Mouse (Mus musculus) erythroblast, adult 5-6 weeks (primary cell): ENCODE data around the gene Map7d1. TPM values are rescaled to one million over a fixed set of nuclear protein-coding genes. Genes with fewer than 3 reads are reported as not detected.

Source experiments
- ATAC-seq: replicated peaks from 2 replicates; pipeline ENCODE4 v1.8.0; 2016; ENCODE audit warnings: moderate number of reproducible peaks, mild to moderate bottlenecking, moderate TSS enrichment, inconsistent platforms; ENCODE audit not compliant: poor library complexity, low FRiP score, severe bottlenecking
- total RNA-seq, 2 experiments: library from RNA; stranded (forward) in 1 of 2; stranded (reverse) in 1 of 2; fragments of 150-400 nt in 1 of 2; fragments of 200-764, 138-1000 nt in 1 of 2; gene quantifications; 2 replicates each; pipeline versions ENCODE4 v1.2.3 to v1.2.4; 2015 to 2017; ENCODE audit warnings: low replicate concordance in 2 of 2

Gene Map7d1
- total RNA-seq (2015; ENCODE audit: low replicate concordance) (3.3 and 7.3 TPM in 2 replicates), total RNA-seq (2017; ENCODE audit: low replicate concordance) (7.7 and 17.0 TPM in 2 replicates)

GRCm38 (mm10) chr4:126256131-126256791 is at the start of gene Map7d1:
TSS of gene Map7d1 (minus strand) at chr4:126256343.
- peak; percentile 72 for ATAC-seq

GRCm38 (mm10) chr4:126305428-126305827 is 49.3 kb upstream of the Map7d1 start:
- ATAC-seq = no peak

DNA sequence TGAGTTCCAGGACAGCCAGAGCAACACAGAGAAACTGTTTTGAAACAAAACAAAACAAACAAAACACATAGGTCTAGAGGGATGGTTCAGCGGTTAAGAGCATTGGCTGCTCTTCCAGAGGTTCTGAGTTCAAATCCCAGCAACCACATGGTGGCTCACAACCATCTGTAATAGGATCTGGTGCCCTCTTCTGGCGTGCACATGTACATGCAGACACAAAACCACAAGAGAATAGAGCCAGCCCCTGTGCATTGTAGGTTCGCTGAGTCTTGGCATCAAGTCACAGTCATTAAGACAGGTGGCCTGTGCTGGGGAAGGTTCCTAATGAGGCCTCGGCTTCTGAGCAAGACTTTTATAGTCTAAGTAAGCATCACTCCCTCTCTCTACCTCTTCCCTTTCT is 47.7 kb upstream of the Map7d1 start:
- no peak for ATAC-seq

DNA sequence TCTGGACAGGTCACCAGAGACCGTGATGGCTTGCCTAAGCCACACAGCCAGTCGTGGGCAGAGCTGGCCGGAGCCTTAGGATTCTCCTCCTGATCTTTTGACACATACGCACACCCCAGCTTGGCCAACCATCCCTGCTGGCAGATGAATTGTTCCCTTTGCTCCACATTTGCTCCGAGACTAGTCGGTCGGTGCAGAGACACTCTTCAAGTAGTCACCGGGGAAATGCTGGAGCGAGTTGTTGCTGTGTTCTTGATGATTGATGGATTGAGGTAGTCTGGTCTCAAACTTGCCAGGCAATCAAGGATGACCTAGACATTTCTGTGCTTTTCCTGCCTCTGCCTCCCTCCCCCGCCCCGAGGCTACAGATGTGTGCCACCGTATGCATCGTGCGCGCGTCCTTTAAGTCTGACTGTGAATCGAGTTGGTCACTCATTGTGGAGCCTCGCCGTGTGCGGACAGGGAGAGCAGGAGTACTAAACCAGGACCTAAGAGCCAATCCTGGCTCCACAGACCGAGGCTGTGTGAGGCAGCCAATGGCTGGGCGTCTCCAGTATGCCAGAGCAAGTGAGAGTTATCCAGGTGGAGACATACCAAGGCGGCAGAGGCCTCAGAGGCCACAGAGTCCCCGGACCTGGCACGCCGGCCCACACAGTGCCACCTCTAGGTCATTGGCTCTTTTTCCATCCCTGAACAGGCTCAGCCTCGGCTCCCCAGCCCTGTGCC is 45.6 kb upstream of the Map7d1 start:
- 0 out of 2 replicates have a peak, but pooled peaks have one; percentile 31 for ATAC-seq

DNA sequence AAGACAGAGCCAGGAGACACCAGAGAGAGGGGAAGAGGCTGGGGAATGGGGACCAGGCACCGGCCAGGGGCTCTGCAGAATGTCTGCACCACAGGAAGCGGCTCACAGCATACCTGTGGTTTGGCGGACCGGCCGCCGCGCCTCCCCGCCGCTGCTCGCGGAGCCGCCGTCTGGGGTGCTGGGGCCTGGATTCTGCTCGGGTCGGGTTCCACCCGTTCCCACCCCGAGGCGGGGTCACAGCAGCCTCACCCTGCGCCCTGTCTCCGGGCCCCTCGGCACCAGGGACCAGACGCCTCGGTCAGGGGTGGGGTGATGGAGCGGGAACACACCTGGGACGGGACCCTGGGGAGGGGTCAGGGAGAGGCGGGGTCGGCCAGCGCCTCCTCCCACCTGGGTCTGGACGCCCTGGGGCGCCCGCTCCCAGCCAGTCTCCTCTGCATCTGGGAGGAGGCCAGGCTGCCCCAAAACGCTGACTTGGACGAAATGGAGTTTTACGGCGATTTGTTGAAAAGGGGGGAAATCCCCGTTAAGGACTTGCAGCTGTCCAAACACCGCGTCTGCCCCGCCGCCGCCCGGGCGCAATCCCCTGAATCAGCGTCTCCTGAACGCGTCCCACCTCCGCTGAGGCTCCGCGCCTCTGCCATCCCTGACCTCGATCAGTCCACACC is 44.9 kb upstream of the Map7d1 start:
- ATAC-seq = no peak

DNA sequence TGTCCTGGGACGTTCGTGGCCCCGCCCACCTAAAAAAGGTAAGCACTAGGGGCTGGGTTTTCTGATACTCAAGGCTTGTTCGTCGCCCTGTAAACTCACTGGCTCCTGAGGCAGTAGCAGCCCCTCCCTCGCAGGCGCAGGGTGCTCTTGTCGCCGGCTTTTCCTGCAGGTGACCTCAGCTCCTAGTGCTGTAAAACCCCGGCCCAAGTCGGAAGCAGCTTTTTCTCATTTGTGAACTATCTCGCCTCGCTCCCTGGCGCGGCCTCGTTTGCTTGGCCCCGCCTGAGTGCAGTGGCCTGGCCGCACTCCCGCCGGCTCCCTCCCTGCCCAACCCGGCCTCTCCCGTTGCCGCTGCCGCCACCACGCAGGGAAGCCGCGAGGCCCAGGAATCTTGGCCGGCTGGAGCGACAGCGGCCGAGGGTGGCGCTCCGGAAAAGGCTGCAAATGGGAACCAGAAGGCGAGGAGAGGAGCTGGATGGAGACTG is 40.5 kb upstream of the Map7d1 start:
- ATAC-seq = no peak

- no peak for ATAC-seq
Observed at GRCm38 (mm10) chr4:126295937-126296336, 39.8 kb upstream of the Map7d1 start.

GRCm38 (mm10) chr4:126295152-126295551 is 39.0 kb upstream of the Map7d1 start:
- ATAC-seq = no peak

DNA sequence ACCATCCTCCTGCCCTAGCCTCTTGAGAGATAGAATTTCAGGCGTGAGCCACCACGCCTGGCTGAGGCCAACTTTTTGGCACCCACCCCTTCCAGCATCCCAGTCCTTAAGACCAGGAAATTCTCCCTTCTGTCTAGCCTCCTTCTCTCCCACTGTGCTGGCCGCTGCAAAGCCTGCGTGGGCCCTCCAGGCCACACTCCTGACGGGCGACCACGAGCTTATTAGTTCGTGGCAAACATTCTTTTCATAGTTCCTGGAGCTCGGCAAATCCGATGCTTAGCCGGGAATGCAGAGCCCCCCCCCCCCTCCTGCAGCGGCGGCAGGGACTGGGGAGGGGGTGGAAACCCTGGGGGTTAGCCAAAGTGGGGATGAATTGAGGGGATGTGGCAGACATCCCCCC is 35.1 kb upstream of the Map7d1 start:
- no peak for ATAC-seq

DNA sequence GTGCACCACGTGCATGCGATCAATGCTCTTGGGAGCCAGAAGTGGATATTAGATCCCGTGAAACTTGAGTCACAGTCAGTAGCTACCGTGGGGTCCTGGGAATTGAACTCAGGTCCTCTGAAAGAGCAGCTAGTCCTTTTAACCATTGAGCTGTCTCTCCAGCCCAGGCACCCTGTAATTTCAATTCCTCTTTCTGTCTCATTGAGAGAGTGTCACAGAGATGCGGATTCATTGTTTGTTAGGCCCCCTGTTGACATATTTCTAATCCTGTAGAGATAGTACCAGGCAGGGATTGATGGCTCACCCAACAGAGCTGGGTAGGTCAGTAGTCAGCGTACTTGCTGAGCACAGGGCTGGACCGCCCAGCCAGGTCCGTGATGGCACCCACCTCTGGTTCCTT is 34.2 kb upstream of the Map7d1 start:
- ATAC-seq = no peak

DNA sequence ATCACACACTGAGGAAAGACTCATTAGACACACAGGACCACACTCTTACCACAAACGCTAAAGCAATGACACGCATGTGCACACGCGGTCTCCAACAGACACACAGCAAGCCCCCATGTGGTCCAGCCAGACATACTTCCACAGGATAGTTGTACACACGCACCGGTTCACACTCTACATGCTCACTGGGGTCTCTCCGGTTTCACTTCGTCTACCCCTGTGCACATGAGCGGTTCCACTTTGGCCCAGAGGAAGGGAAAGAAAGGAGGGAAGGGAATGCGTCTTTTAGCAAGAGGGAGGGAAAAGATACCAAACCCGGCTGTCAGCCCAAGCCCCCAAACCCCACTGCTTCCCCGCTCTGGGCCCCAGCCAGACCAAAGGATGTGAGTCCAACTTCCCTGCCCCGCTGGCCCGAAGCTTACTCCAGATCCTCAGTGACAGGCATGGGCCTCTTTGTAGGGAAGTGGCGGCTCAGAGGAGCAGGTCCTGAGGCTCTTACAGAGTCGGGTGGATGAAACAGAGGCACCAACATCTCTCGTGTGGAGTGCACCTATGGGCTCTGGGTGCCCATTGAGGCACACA is 32.0 kb upstream of the Map7d1 start:
- no peak for ATAC-seq

DNA sequence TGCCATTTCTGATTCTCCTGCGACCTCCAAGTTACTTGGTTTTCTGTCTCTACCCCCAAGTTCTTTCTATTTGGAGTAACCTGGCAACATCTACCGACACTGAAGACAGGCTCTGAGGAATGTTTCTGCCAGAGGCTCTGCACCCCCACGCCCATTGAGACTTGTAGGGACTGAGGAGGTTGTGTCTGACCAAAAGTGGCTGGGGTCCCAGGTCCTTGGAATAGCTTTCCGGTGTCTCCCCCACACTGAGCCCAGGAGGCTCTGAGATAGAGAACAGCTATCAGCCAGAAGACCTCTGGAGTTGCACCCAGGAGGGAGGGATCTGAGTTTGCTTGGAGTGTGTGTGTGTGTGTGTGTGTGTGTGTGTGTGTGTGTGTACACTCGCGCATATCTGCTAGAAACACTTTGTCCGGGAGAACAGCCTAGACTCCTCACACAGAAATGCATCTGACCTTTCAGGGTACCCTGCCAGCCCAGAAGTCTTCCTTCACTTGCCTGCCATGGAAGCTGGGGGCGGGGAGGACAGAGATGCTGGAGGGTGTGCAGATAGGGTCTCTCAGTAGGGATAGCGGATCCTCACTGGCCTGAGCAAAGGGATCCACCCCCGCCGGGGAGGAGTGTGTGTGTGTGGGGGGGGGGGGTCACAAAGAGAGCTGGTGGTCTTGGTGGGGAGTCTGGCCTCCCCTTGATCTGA is 31.3 kb upstream of the Map7d1 start:
- no peak for ATAC-seq

DNA sequence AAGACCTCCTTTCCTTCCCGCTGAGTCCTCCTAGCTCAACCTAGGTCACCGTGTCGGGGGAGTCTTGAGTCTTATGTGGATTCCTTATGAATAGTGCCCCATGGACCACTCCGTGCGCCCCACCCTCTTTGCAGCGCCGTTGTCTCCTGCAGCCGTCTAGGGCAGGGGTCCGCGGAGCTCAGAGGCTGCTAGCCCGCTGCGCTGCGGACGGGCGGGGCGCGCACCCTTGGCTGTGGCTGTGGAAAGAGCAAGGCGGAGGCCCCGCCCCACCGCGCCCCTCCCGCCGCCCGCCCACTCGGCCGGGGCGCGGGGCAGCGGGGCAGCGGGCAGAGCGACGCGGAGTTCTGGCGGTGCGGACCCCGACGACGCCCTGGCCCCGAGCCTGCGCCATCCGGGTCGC is 30.3 kb upstream of the Map7d1 start, which contains the start of gene Col8a2:
Col8a2 (plus strand) TSS at position 302 of the 400 bp plus-strand sequence.
- ATAC-seq = no peak

- ATAC-seq = no peak
Observed at GRCm38 (mm10) chr4:126283582-126283981, 27.4 kb upstream of the Map7d1 start.

DNA sequence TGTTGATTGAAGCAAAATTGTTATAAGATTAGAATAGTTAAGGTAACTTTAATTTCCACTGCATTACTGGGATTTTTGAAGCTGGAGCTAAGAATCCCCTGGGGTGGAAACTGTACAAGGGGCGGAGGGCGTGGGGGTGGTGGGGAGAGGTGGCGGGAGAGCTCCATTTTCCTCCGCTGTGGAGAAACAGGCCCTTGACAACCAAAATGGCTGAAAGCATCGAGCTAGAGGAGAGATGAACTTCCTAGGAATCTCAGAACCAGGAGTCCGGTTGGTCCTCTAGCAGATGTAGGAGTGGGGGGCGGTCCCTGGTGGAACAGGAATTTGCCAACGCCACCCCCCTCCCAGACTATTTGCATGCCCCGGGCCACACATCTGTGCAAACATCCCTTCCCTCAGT is 25.6 kb upstream of the Map7d1 start:
- ATAC-seq = no peak

GRCm38 (mm10) chr4:126278961-126279360 is 22.8 kb upstream of the Map7d1 start:
- no peak for ATAC-seq

DNA sequence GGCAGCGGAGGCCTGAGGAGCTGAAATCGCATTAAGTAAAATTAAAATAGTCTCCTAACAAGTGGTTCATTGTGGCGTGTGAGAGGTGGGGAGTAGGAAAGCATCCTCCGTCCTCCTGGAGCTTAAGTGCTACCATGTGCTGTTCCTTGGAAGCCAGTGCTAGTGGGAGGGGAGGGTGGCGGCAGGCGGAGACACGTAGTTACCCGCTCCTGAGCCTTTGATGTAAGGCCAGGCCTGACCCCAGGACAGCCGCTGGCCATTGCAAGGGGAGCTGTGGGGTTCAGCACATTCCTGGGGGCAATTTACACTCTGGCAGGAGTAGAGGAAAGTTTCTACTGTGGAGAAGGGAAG is 22.4 kb upstream of the Map7d1 start:
- ATAC-seq = no peak

GRCm38 (mm10) chr4:126277906-126278564 is 21.9 kb upstream of the Map7d1 start:
- no peak for ATAC-seq

DNA sequence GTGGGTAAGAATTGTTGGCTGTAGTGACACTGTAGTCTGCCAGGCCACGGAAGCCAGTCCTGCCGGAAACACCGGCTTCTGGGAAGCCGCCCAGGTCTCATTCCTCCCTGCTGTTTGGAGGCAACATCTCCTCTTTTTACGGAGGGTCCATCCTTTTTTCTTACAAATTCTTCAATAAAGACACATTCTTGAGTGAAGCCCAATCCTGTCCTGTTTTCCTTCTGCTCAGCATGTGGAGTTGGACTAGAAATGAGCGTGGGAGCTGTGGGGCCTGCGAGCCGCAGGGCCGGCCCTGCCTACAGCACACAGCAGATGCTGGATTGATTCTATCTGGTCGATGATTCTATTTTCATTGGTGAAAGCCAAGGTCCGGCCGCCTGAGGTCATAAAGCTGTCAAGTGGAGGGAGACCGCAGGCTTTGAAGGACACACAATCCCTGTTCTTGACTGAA is 19.6 kb upstream of the Map7d1 start:
- no peak for ATAC-seq
